Mouse (Mus musculus) right cerebral cortex, adult 2 months (tissue): ENCODE results near the gene Gm28308.

ENCODE experiments used
- DNase-seq, 2 experiments: peaks; one replicate each; pipeline ENCODE4 v3.0.0; 2021 to 2022; ENCODE audit warnings: low spot score in 2 of 2

The Gm28308 gene

GRCm38 (mm10) chr6:52213119-52213986, at the start of gene Gm28308, which contains the start of gene Hoxa3:
Gene Gm28308 (minus strand): TSS chr6:52213339.
Gene Hoxa3 (minus strand): TSS chr6:52213336.
- DNase-seq: no peak

- peak in 1 of 2 experiments; percentile 2 for DNase-seq
These were observed 49.6 kb upstream of the Gm28308 start for GRCm38 (mm10) chr6:52262463-52263320.

GRCm38 (mm10) chr6:52261751-52262462, 48.8 kb upstream of the Gm28308 start:
- no peak for DNase-seq

GRCm38 (mm10) chr6:52260654-52261575, 47.8 kb upstream of the Gm28308 start, which contains the start of gene Hoxa13:
Gene Hoxa13 (minus strand): TSS chr6:52260880.
- no peak for DNase-seq

GRCm38 (mm10) chr6:52259811-52260261, 46.7 kb upstream of the Gm28308 start:
- no peak for DNase-seq

GRCm38 (mm10) chr6:52259081-52259790, 46.1 kb upstream of the Gm28308 start:
- DNase-seq: no peak

GRCm38 (mm10) chr6:52256956-52257355, 43.8 kb upstream of the Gm28308 start:
- DNase-seq: peak; percentile 73 to 75

GRCm38 (mm10) chr6:52253511-52254500, 40.7 kb upstream of the Gm28308 start:
- no peak for DNase-seq

- DNase-seq: no peak
These were observed 39.7 kb upstream of the Gm28308 start for GRCm38 (mm10) chr6:52252775-52253376.

GRCm38 (mm10) chr6:52252016-52252774, 39.1 kb upstream of the Gm28308 start:
- no peak for DNase-seq

GRCm38 (mm10) chr6:52251177-52251879, 38.2 kb upstream of the Gm28308 start:
- DNase-seq: no peak

- DNase-seq: no peak
These were observed 36.7 kb upstream of the Gm28308 start for GRCm38 (mm10) chr6:52249826-52250225.

GRCm38 (mm10) chr6:52249415-52249738, 36.2 kb upstream of the Gm28308 start:
- no peak for DNase-seq

GRCm38 (mm10) chr6:52248638-52249414, 35.7 kb upstream of the Gm28308 start:
- DNase-seq: no peak

GRCm38 (mm10) chr6:52247766-52248637, 34.9 kb upstream of the Gm28308 start:
- no peak for DNase-seq
